Mouse (Mus musculus) embryonic facial prominence, embryonic 14.5 days (tissue): ENCODE measurements around the gene 1110017D15Rik. TPM values are rescaled to one million over a fixed set of nuclear protein-coding genes. Genes with fewer than 3 reads are reported as not detected.
A peak's percentile ranks its signal among the peaks of the same experiment; 100 is the strongest.

Experiments used
- ATAC-seq: fragments of 200-750 bp; cut with Nextera tagmentation; 2 replicates; pipeline ENCODE4 v1.8.0; 2017; ENCODE audit warnings: low read depth, moderate number of reproducible peaks, moderate TSS enrichment
- DNase-seq: peaks from one replicate; pipeline ENCODE4 v3.0.0-alpha.2; 2015; ENCODE audit warnings: low spot score
- H3K27ac ChIP-seq: fragments of 300-500 bp; sonication (generic); replicated peaks from 2 replicates; pipeline ENCODE4 v1.5.1; 2014; ENCODE audit warnings: low read depth, mild to moderate bottlenecking, low read length, moderate library complexity
- H3K27me3 ChIP-seq: fragments of 300-500 bp; sonication (generic); replicated peaks from 2 replicates; pipeline ENCODE4 v1.6.1; 2014; ENCODE audit warnings: low read length; ENCODE audit not compliant: control insufficient read depth, insufficient read depth
- H3K36me3 ChIP-seq: fragments of 300-500 bp; sonication (generic); 2 replicates; pipeline ENCODE4 v1.6.1; 2014; ENCODE audit warnings: low read length, mixed read lengths; ENCODE audit not compliant: control insufficient read depth, insufficient read depth
- H3K4me1 ChIP-seq: fragments of 300-500 bp; sonication (generic); 2 replicates; pipeline ENCODE4 v1.6.1; 2014; ENCODE audit warnings: antibody characterized with exemption, low read length; ENCODE audit not compliant: control insufficient read depth, insufficient read depth
- H3K4me2 ChIP-seq: fragments of 300-500 bp; sonication (generic); 2 replicates; pipeline ENCODE4 v1.6.1; 2014; ENCODE audit warnings: low read depth, mild to moderate bottlenecking, low read length, moderate library complexity, mixed read lengths
- H3K4me3 ChIP-seq: fragments of 300-500 bp; sonication (generic); 2 replicates; pipeline ENCODE4 v1.5.1; 2014; ENCODE audit warnings: low read depth, mild to moderate bottlenecking, low read length
- H3K9ac ChIP-seq: fragments of 300-500 bp; sonication (generic); 2 replicates; pipeline ENCODE4 v1.6.1; 2014; ENCODE audit warnings: low read depth, mild to moderate bottlenecking, low read length, moderate library complexity, mixed read lengths
- H3K9me3 ChIP-seq: fragments of 300-500 bp; sonication (generic); 2 replicates; pipeline ENCODE4 v1.6.1; 2016; ENCODE audit warnings: low read length; ENCODE audit not compliant: control insufficient read depth
- WGBS: fragments of 180-500 bp; shearing (Covaris S2); extraction: QIAGEN DNeasy Blood & Tissue Kit; methylation state at CpG from one replicate; pipeline ENCODE4 v1.1.7; 2014; 5-methylcytosine and 5-hydroxymethylcytosine counted together
- polyA plus RNA-seq: library from polyadenylated mRNA; unstranded; fragments of >200 nt; fragmentation: Nextera tagmentation; extraction: Ambion mirVana; gene quantifications from 2 replicates; pipeline ENCODE4 v1.2.1, GENCODE M21; 2014

Gene 1110017D15Rik
- polyA plus RNA-seq, 1 experiment from 2014 or later: 16.3 TPM

DNA sequence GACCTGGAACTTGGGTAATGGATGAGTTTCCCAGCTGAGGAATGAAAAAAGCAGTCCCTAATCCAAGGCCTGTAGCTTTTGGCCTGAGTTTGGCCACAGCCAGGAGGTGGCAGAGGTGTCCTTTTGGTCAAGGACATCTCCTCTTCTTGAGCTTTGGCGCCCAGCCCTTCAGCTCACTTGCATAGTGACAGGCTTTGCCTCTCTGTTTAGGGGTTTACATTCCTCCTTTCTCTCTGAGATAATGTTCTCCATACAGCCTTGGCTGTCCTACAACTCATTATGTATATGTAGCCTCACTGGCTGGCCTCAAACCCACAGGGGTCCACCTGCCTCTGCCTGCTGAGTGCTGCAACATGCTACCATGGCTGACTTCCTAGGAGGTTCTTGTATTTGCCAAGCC, 30.0 kb upstream of the 1110017D15Rik start:
- no peak overlapping the region for H3K27ac ChIP-seq
- no peak for ATAC-seq
- DNase-seq: no peak
- H3K4me3 ChIP-seq: no peak overlapping the region
- no peak overlapping the region for H3K4me2 ChIP-seq
- 79% methylated on average over 1 of the region's 1 CpGs for WGBS
- no peak overlapping the region for H3K9ac ChIP-seq
- H3K36me3 ChIP-seq: no peaks in the 10 kb centered on the region
- H3K4me1 ChIP-seq: peaks cover 6% of the 10 kb centered on the region; the same call in 1 of the 2 replicates
- H3K9me3 ChIP-seq: no peaks in the 10 kb centered on the region
- H3K27me3 ChIP-seq: no peaks in the 10 kb centered on the region

DNA sequence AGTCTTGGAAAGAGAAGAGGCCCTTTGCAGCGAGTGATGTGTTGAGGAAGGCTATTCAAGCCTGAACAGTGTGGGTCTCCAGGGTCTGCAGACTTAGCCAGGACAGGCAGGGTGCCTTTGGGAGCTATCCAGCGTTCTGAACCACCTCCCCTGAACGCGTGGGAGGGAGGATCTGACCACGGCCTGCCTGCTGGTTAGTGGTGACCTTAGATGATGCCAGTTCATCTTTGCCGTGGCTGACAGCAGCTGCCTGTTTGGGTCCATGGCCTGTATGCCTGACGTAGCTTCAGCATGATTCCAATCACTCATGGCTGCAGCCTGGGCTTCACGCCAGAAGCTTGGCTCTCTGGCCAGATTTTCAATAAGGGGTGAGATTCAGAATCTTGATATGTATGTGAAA, 28.9 kb upstream of the 1110017D15Rik start:
- WGBS: 16% methylated on average over 8 of the region's 8 CpGs
- Histone ChIP-seq H3K4me3 (no peak overlapping the region), H3K4me1 (peaks cover 7% of the 10 kb centered on the region; the same call in 1 of the 2 replicates), H3K27ac (no peak overlapping the region), H3K9ac (no peak overlapping the region), H3K36me3 (no peaks in the 10 kb centered on the region), H3K27me3 (no peaks in the 10 kb centered on the region), H3K4me2 (no peak overlapping the region), H3K9me3 (no peaks in the 10 kb centered on the region)
- DNase-seq: peak; percentile 73
- ATAC-seq: no peak

DNA sequence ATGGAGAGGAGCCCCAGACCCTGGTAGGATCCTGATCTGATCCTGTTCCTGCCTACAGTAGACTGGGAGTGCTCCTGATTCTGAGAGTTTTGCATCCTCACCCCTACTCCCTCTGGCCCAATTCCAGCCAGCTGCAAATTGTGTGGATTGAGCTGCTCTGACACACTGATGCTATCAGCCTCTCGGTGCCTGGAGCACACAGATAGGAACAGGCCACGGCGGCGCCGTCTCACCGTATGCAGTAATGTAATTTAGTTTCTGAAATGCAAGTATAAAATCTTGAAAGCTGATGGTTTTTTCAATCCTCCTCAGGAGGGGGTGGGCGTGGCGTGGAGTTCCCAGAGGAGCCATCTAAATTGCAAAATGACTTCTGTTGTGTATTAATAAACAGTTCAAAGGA, 25.0 kb upstream of the 1110017D15Rik start:
- ATAC-seq: no peak
- H3K27ac ChIP-seq: no peak overlapping the region

DNA sequence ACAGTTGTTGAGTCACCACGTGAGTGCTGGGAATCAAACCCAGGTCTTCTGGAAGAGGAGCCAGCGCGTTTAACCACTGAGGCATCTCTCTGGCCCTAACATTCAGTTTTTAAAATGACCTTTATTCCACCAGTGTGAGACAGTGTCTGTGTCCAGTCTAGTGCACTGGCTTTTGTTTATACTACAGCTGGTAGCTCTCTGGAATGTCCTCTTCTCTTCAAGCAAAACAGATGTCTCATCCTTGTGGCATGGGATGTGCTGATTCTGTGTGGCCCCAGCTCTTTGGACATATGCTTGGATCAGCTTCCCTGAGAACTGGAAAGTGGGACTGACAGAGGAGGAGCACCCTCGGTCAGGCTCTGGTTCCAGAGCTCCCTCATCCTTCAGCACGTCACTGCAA, 17.7 kb upstream of the 1110017D15Rik start:
- Histone ChIP-seq H3K36me3 (no peaks in the 10 kb centered on the region), H3K27ac (no peak overlapping the region), H3K9me3 (no peaks in the 10 kb centered on the region), H3K9ac (no peak overlapping the region), H3K27me3 (no peaks in the 10 kb centered on the region), H3K4me1 (no peaks in the 10 kb centered on the region), H3K4me3 (no peak overlapping the region), H3K4me2 (no peak overlapping the region)
- ATAC-seq (no peak), DNase-seq (no peak)
- 71% methylated on average over 5 of the region's 5 CpGs for WGBS

More for the DNA sequence above, 25.0 kb upstream of the 1110017D15Rik start:
- H3K9me3 ChIP-seq: no peaks in the 10 kb centered on the region
- no peak overlapping the region for H3K9ac ChIP-seq
- no peaks in the 10 kb centered on the region for H3K27me3 ChIP-seq
- DNase-seq: peak; percentile 41
- no peak overlapping the region for H3K4me2 ChIP-seq
- WGBS: 61% methylated on average over 8 of the region's 8 CpGs
- H3K4me3 ChIP-seq: no peak overlapping the region
- H3K36me3 ChIP-seq: no peaks in the 10 kb centered on the region
- H3K4me1 ChIP-seq: peaks cover 7% of the 10 kb centered on the region; the same call in 1 of the 2 replicates

DNA sequence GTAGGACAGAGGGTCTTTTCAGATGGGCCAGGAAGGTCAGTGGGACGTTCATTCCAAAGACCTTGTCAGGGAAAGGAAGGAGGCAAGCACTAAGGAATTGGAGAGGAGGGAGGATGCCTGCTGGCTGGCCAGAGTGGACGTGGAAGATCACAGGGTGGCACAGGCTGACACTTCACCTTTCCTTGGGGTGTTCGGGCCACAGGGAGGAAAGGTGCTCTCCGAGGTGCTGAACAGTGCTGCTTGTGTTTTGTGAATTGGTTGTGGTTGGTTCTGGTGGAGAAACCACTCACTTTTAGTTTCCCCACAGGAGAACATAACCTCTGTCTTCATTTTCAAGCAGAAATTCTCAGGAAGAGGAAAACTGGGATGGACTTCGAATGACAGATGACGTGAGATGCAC, 15.3 kb upstream of the 1110017D15Rik start:
- Histone ChIP-seq H3K27ac (no peak overlapping the region), H3K4me3 (no peak overlapping the region), H3K9ac (no peak overlapping the region), H3K4me1 (no peaks in the 10 kb centered on the region), H3K27me3 (no peaks in the 10 kb centered on the region), H3K36me3 (no peaks in the 10 kb centered on the region), H3K9me3 (no peaks in the 10 kb centered on the region), H3K4me2 (no peak overlapping the region)
- WGBS: 17% methylated on average over 6 of the region's 6 CpGs
- ATAC-seq: no peak
- DNase-seq: peak; percentile 52

DNA sequence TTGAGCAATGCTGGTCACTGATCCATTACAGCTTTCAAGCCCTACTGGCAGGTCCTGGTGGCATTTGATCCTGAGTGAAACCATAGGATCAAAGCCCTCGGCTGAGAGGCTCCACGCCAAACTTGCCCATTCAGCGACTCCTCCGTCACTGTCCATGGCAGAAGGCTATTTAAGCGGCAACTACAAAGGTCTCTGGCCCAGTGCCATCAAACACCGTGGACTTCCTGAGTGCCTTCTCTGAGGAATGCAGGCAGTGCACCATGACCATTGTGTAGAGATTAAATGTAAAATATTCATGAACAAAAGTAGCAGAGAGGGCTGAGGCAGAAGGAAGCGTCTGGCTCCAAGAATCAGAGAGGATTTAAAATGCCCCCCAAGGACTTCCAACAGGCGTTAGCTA, 10.9 kb upstream of the 1110017D15Rik start:
- 0 out of 2 replicates have a peak, but pooled peaks cover 3% of the 10 kb centered on the region for H3K27me3 ChIP-seq
- peak; percentile 38 for DNase-seq
- 51% methylated on average over 8 of the region's 8 CpGs for WGBS

DNA sequence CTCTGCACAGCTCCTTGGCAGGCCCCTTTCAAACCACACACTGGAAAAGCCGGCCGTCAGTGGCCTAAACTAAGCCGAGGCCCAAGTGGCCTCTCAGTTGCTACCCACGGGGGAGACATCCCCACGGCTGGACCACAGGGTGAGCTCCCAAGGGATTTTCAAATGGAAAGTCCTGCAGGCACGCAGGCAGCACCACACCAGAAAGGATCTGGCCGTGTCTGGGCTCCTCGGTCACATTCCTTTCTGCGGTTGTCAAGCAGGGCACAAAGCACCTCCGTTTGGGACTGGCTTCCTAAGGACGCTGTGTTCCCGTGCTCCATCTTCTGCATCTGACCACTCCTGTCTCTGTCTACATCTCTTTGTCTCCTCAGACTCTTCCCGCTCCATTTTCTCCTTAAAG, 9.9 kb upstream of the 1110017D15Rik start:
- H3K9ac ChIP-seq: no peak overlapping the region
- ATAC-seq (no peak), DNase-seq (no peak)
- no peaks in the 10 kb centered on the region for H3K4me1 ChIP-seq
- no peak overlapping the region for H3K4me2 ChIP-seq
- WGBS: 42% methylated on average over 13 of the region's 13 CpGs
- H3K27ac ChIP-seq: no peak overlapping the region
- no peak overlapping the region for H3K4me3 ChIP-seq
- H3K9me3 ChIP-seq: no peaks in the 10 kb centered on the region
- H3K27me3 ChIP-seq: 0 out of 2 replicates have a peak, but pooled peaks cover 3% of the 10 kb centered on the region
- H3K36me3 ChIP-seq: no peaks in the 10 kb centered on the region

More for the DNA sequence above, 10.9 kb upstream of the 1110017D15Rik start:
- no peaks in the 10 kb centered on the region for H3K36me3 ChIP-seq
- ATAC-seq: 0 out of 2 replicates have a peak, but pooled peaks have one; percentile 37
- H3K9me3 ChIP-seq: no peaks in the 10 kb centered on the region
- H3K4me1 ChIP-seq: no peaks in the 10 kb centered on the region
- no peak overlapping the region for H3K9ac ChIP-seq
- no peak overlapping the region for H3K4me2 ChIP-seq
- H3K4me3 ChIP-seq: no peak overlapping the region
- H3K27ac ChIP-seq: no peak overlapping the region

DNA sequence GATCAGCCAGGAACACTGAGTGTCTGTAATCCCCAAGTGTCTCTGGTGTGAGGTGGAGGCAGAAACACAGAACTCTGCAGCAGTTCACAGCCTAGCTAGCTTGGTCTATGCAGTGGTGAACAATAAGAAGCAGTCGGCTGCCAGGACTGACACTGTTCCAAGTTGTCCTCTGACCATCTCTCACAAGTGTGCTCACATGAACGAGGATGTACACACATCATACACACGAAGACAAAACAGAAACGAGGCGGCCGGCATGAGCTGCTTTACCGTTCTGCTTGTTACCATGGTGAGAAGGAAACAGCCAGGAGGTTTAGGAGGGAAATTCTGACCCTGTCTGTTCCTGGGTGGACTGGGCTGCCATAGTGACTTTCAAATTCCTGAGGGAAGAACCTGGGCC, 9.4 kb upstream of the 1110017D15Rik start:
- 0 out of 2 replicates have a peak, but pooled peaks cover 3% of the 10 kb centered on the region for H3K27me3 ChIP-seq
- H3K4me1 ChIP-seq: no peaks in the 10 kb centered on the region
- H3K4me2 ChIP-seq: no peak overlapping the region
- H3K9me3 ChIP-seq: no peaks in the 10 kb centered on the region
- 66% methylated on average over 7 of the region's 7 CpGs for WGBS
- DNase-seq: no peak
- H3K4me3 ChIP-seq: no peak overlapping the region
- no peaks in the 10 kb centered on the region for H3K36me3 ChIP-seq
- H3K9ac ChIP-seq: no peak overlapping the region
- no peak for ATAC-seq
- H3K27ac ChIP-seq: no peak overlapping the region

DNA sequence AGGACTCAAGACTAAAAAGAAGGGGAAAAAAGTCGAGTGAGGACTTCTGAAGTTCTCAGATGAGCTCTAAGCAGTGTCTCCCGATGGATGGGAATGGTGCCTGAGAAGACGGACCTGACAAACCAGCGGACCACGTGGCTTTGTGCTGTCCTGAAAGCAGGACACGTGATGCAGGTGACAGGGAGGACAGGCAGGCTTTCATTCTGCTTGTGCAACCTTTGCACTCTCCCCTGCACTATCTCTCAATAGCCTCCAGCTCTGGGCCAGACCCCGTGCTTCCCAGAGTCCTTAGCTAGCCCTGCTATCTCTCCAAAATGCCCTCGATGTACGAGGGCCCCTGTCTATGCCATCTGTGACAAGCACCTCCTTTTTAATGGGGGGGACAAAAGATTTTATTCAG, 7.7 kb upstream of the 1110017D15Rik start:
- no peak overlapping the region for H3K4me3 ChIP-seq
- DNase-seq: no peak
- H3K27ac ChIP-seq: no peak overlapping the region
- WGBS: 73% methylated on average over 9 of the region's 9 CpGs
- no peak overlapping the region for H3K4me2 ChIP-seq
- H3K9me3 ChIP-seq: no peaks in the 10 kb centered on the region
- H3K36me3 ChIP-seq: no peaks in the 10 kb centered on the region
- peaks cover 6% of the 10 kb centered on the region; the same call in 1 of the 2 replicates for H3K27me3 ChIP-seq
- no peak for ATAC-seq
- no peak overlapping the region for H3K9ac ChIP-seq
- H3K4me1 ChIP-seq: no peaks in the 10 kb centered on the region
